Mouse (Mus musculus) ES-E14 (cell line): ENCODE data around the gene Plekhb2. TPM values are rescaled to one million over a fixed set of nuclear protein-coding genes. Genes with fewer than 3 reads are reported as not detected.

Experiments used
- DNase-seq: peaks from one replicate; pipeline ENCODE4 v3.0.0-alpha.2; 2013; ENCODE audit warnings: low read depth, low spot score
- H3K27ac ChIP-seq: 2 replicates; pipeline ENCODE4 v1.5.1; 2012; ENCODE audit warnings: low read depth, mild to moderate bottlenecking, low read length, moderate library complexity, mixed read lengths; ENCODE audit not compliant: poor library complexity, insufficient read depth, severe bottlenecking
- H3K36me3 ChIP-seq: 2 replicates; pipeline ENCODE4 v1.6.1; 2012; ENCODE audit warnings: mild to moderate bottlenecking, low read length, moderate library complexity, mixed read lengths; ENCODE audit not compliant: control insufficient read depth, poor library complexity, insufficient read depth, severe bottlenecking
- H3K4me1 ChIP-seq, 2 experiments: fragments of 150-350 bp in 1 of 2; sonication (generic) in 1 of 2; 2 replicates each; pipeline ENCODE4 v1.6.1; 2012; ENCODE audit warnings: low read length in 2 of 2, mild to moderate bottlenecking in 1 of 2, mixed read lengths in 1 of 2; ENCODE audit not compliant: control insufficient read depth in 2 of 2, insufficient read depth in 2 of 2, poor library complexity in 1 of 2
- H3K4me3 ChIP-seq, 2 experiments: fragments of 150-350 bp in 1 of 2; sonication (generic) in 1 of 2; 2 replicates each; pipeline ENCODE4 v1.5.1; 2012; ENCODE audit warnings: low read length in 2 of 2, low read depth in 1 of 2, mild to moderate bottlenecking in 1 of 2, mixed read lengths in 1 of 2; ENCODE audit not compliant: insufficient read depth in 1 of 2, poor library complexity in 1 of 2, severe bottlenecking in 1 of 2
- H3K9ac ChIP-seq: 2 replicates; pipeline ENCODE4 v1.6.1; 2012; ENCODE audit warnings: low read depth, mild to moderate bottlenecking, low read length, mixed read lengths; ENCODE audit not compliant: poor library complexity, insufficient read depth, severe bottlenecking
- H3K9me3 ChIP-seq: fragments of 150-350 bp; sonication (generic); 2 replicates; pipeline ENCODE4 v1.6.1; 2012; ENCODE audit warnings: low read depth, mild to moderate bottlenecking, low read length; ENCODE audit not compliant: control insufficient read depth, insufficient read depth
- CHD2 ChIP-seq: IDR thresholded peaks from 2 replicates; pipeline ENCODE4 v1.6.1; 2014; ENCODE audit warnings: mild to moderate bottlenecking, low read depth, low read length, inconsistent platforms
- HCFC1 ChIP-seq: IDR thresholded peaks from 2 replicates; pipeline ENCODE4 v1.6.1; 2012; ENCODE audit warnings: low read length, inconsistent platforms, borderline replicate concordance; ENCODE audit not compliant: insufficient read depth
- MAFK ChIP-seq: IDR thresholded peaks from 2 replicates; pipeline ENCODE4 v1.6.1; 2014; ENCODE audit warnings: mild to moderate bottlenecking, low read depth, low read length, inconsistent platforms; ENCODE audit not compliant: insufficient read depth
- ZC3H11A ChIP-seq: IDR thresholded peaks from 2 replicates; pipeline ENCODE4 v1.6.1; 2012; ENCODE audit warnings: low read depth, mild to moderate bottlenecking, inconsistent platforms, low read length, borderline replicate concordance
- ZNF384 ChIP-seq: IDR thresholded peaks from 2 replicates; pipeline ENCODE4 v1.6.1; 2012; ENCODE audit warnings: low read depth, low read length, inconsistent platforms
- in situ Hi-C, 2 experiments: fragments of 600-800 bp; cut with MboI; formaldehyde crosslinking; loops; one replicate each; pipeline ENCODE4 v1.15.1; 2025; ENCODE audit warnings: low sequenced_read_pairs in 2 of 2, inconsistent platforms in 1 of 2; ENCODE audit not compliant: unreplicated experiment in 2 of 2
- total RNA-seq: library from RNA; depleted of rRNA; stranded (reverse); fragments of 300-350 nt; gene quantifications from 2 replicates; pipeline ENCODE4 v1.2.3, GENCODE M21; 2012

Gene Plekhb2
- total RNA-seq, 1 experiment = 13.0 TPM

GRCm38 (mm10) chr1:34852116-34852878 lies 2.5 kb downstream of the Plekhb2 start:
- no peaks in the 10 kb centered on the region for H3K36me3 ChIP-seq
- no peaks in the 10 kb centered on the region for H3K9me3 ChIP-seq
- no peak overlapping the region for H3K27ac ChIP-seq
- in situ Hi-C loops = no loop called here
- peaks cover 5 to 7% of the 10 kb centered on the region in 2 experiments; a peak in 1 of 4 replicates for H3K4me1 ChIP-seq
- no peak overlapping the region for H3K4me3 ChIP-seq
- H3K9ac ChIP-seq = no peak overlapping the region
- no peak for DNase-seq
- TF ChIP-seq MAFK = no peak
- no peak for TF ChIP-seq ZNF384
- TF ChIP-seq HCFC1 = no peak
- TF ChIP-seq ZC3H11A = no peak
- no peak for TF ChIP-seq CHD2

GRCm38 (mm10) chr1:34853786-34854185 lies 4.0 kb downstream of the Plekhb2 start:
- Histone ChIP-seq H3K9me3 (no peaks in the 10 kb centered on the region), H3K4me3 (no peak overlapping the region), H3K36me3 (no peaks in the 10 kb centered on the region), H3K27ac (no peak overlapping the region), H3K9ac (no peak overlapping the region), H3K4me1 (peaks cover 6 to 8% of the 10 kb centered on the region in 2 experiments; a peak in 1 of 4 replicates)
- no peak for TF ChIP-seq CHD2
- TF ChIP-seq ZNF384 = no peak
- TF ChIP-seq ZC3H11A = no peak
- no peak for TF ChIP-seq MAFK
- no peak for TF ChIP-seq HCFC1
- in situ Hi-C loops = no loop called here
- DNase-seq = no peak

- no peak for DNase-seq
- Histone ChIP-seq H3K4me3 (no peak overlapping the region), H3K9ac (no peak overlapping the region), H3K4me1 (peaks cover 3 to 11% of the 10 kb centered on the region in 2 experiments; a peak in 1 of 4 replicates), H3K27ac (no peak overlapping the region), H3K9me3 (no peaks in the 10 kb centered on the region), H3K36me3 (no peaks in the 10 kb centered on the region)
- in situ Hi-C loops = no loop called here
- no peak for TF ChIP-seq ZC3H11A
- TF ChIP-seq ZNF384 = no peak
- no peak for TF ChIP-seq CHD2
- TF ChIP-seq MAFK = no peak
- no peak for TF ChIP-seq HCFC1
Measured at GRCm38 (mm10) chr1:34855056-34855739, 5.4 kb downstream of the Plekhb2 start.

- DNase-seq = no peak
- Histone ChIP-seq H3K27ac (no peak overlapping the region), H3K4me3 (no peak overlapping the region), H3K9me3 (no peaks in the 10 kb centered on the region), H3K9ac (no peak overlapping the region), H3K36me3 (peaks cover 3% of the 10 kb centered on the region; the same call in 1 of the 2 replicates), H3K4me1 (peaks cover 2 to 4% of the 10 kb centered on the region in 2 experiments; a peak in 1 of 4 replicates)
- TF ChIP-seq MAFK (no peak), HCFC1 (no peak), ZC3H11A (no peak), CHD2 (no peak), ZNF384 (no peak)
- in situ Hi-C loops = no loop called here
Measured at GRCm38 (mm10) chr1:34858671-34859070, 8.9 kb downstream of the Plekhb2 start.
